Mouse (Mus musculus): ENCODE data around the gene Tm7sf3. TPM values are rescaled to one million over a fixed set of nuclear protein-coding genes. Genes with fewer than 3 reads are reported as not detected.

Tm7sf3 gene
- 24.4 TPM for polyA plus RNA-seq (2017; shearing (Covaris generic))

GRCm38 (mm10) chr6:146642276-146643183 lies at the start of gene Tm7sf3, which contains the start of gene Med21:
Tm7sf3 (minus strand) TSS chr6:146642824.
Med21 (plus strand) TSS chr6:146642547.

GRCm38 (mm10) chr6:146577310-146578109 lies 65.1 kb downstream of the Tm7sf3 start, which contains the start of gene Ints13:
Ints13 (minus strand) TSS chr6:146577835.

GRCm38 (mm10) chr6:146576903-146577302 lies 65.7 kb downstream of the Tm7sf3 start, which contains the start of gene Fgfr1op2:
Fgfr1op2 (plus strand) TSS chr6:146577203.

Other genes starting within 250 kb of the Tm7sf3 start
- 211 TPM for gene Itpr2, start 140.6 kb downstream of the Tm7sf3 start, polyA plus RNA-seq (2017; shearing (Covaris generic))
- gene Fgfr1op2, start 65.6 kb downstream of the Tm7sf3 start, polyA plus RNA-seq (2017; shearing (Covaris generic)): 164 TPM
- gene Ints13, start 65.0 kb downstream of the Tm7sf3 start, polyA plus RNA-seq (2017; shearing (Covaris generic)): 87.2 TPM
- gene Med21, start 277 bp downstream of the Tm7sf3 start, polyA plus RNA-seq (2017; shearing (Covaris generic)): 81.4 TPM
- gene Stk38l, start 82.2 kb upstream of the Tm7sf3 start, polyA plus RNA-seq (2017; shearing (Covaris generic)): 10.9 TPM
- 0.85 TPM for gene Arntl2, start 153.2 kb upstream of the Tm7sf3 start, polyA plus RNA-seq (2017; shearing (Covaris generic))
- gene Smco2, start 207.3 kb upstream of the Tm7sf3 start, polyA plus RNA-seq (2017; shearing (Covaris generic)): not detected
- gene Ppfibp1, start 245.7 kb upstream of the Tm7sf3 start, polyA plus RNA-seq (2017; shearing (Covaris generic)): 8.1 TPM